Mouse (Mus musculus) ES-Bruce4 (cell line): ENCODE measurements at regions not wholly inside any gene's neighbourhood (a gene's known extent, or its start where the extent isn't known, plus 50 kb on each side); places are given as distances from the start of the nearest gene placed in this dataset.

ENCODE experiments used
- H3K27ac ChIP-seq: 2 replicates; pipeline ENCODE4 v1.5.1; 2012; ENCODE audit warnings: low read length, inconsistent platforms; ENCODE audit not compliant: insufficient read depth
- H3K27me3 ChIP-seq: 2 replicates; pipeline ENCODE4 v1.6.1; 2012; ENCODE audit warnings: mild to moderate bottlenecking, low read length, inconsistent platforms; ENCODE audit not compliant: control insufficient read depth, poor library complexity, insufficient read depth, severe bottlenecking
- H3K36me3 ChIP-seq: 2 replicates; pipeline ENCODE4 v1.6.1; 2012; ENCODE audit warnings: inconsistent platforms, mild to moderate bottlenecking, low read length, moderate library complexity; ENCODE audit not compliant: control insufficient read depth, poor library complexity, insufficient read depth, severe bottlenecking
- H3K4me1 ChIP-seq: one replicate; pipeline ENCODE4 v1.8.1; 2011; ENCODE audit warnings: low read length; ENCODE audit not compliant: control insufficient read depth, insufficient read depth
- H3K4me3 ChIP-seq: 2 replicates; pipeline ENCODE4 v1.5.1; 2011; ENCODE audit warnings: low read depth, mild to moderate bottlenecking, low read length
- H3K9ac ChIP-seq: 2 replicates; pipeline ENCODE4 v1.6.1; 2012; ENCODE audit warnings: low read depth, mild to moderate bottlenecking, inconsistent platforms; ENCODE audit not compliant: poor library complexity, severe bottlenecking
- H3K9me3 ChIP-seq: replicated peaks from 2 replicates; pipeline ENCODE4 v1.6.1; 2012; ENCODE audit warnings: mild to moderate bottlenecking, low read length, inconsistent platforms; ENCODE audit not compliant: control insufficient read depth, poor library complexity, insufficient read depth, severe bottlenecking
- CTCF ChIP-seq: IDR thresholded peaks from one replicate; pipeline ENCODE4 v1.8.1; 2011; ENCODE audit warnings: low read depth, low read length
- EP300 ChIP-seq: IDR thresholded peaks from 2 replicates; pipeline ENCODE4 v1.6.1; 2011; ENCODE audit warnings: low read depth, low read length; ENCODE audit not compliant: insufficient read depth
- POLR2A ChIP-seq: IDR thresholded peaks from one replicate; pipeline ENCODE4 v1.8.1; 2011; ENCODE audit warnings: low read length; ENCODE audit not compliant: insufficient read depth

- H3K9me3 ChIP-seq: no peaks in the 10 kb centered on the region
- H3K36me3 ChIP-seq: no peaks in the 10 kb centered on the region
- H3K27ac ChIP-seq: no peak overlapping the region
- TF ChIP-seq POLR2A: no peak
- H3K4me1 ChIP-seq: no peaks in the 10 kb centered on the region
- H3K4me3 ChIP-seq: no peak overlapping the region
- no peaks in the 10 kb centered on the region for H3K27me3 ChIP-seq
- H3K9ac ChIP-seq: no peak overlapping the region
These were observed 289.7 kb upstream of the Xylt1 start for GRCm38 (mm10) chr7:117090911-117091550.

- Histone ChIP-seq H3K9me3 (no peaks in the 10 kb centered on the region), H3K4me3 (no peak overlapping the region), H3K27ac (no peak overlapping the region), H3K36me3 (no peaks in the 10 kb centered on the region), H3K27me3 (no peaks in the 10 kb centered on the region), H3K4me1 (no peaks in the 10 kb centered on the region), H3K9ac (no peak overlapping the region)
- no peak for TF ChIP-seq POLR2A
- TF ChIP-seq EP300: no peak
- TF ChIP-seq CTCF: no peak
These were observed 287.9 kb upstream of the Xylt1 start for GRCm38 (mm10) chr7:117092860-117093259.

- H3K27ac ChIP-seq: no peak overlapping the region
- H3K4me1 ChIP-seq: no peaks in the 10 kb centered on the region
- no peaks in the 10 kb centered on the region for H3K36me3 ChIP-seq
- no peak overlapping the region for H3K4me3 ChIP-seq
- no peak overlapping the region for H3K9ac ChIP-seq
- no peaks in the 10 kb centered on the region for H3K9me3 ChIP-seq
- TF ChIP-seq EP300 (no peak), POLR2A (no peak), CTCF (no peak)
- H3K27me3 ChIP-seq: no peaks in the 10 kb centered on the region
These were observed 283.2 kb upstream of the Xylt1 start for GRCm38 (mm10) chr7:117097618-117098017.

- Histone ChIP-seq H3K36me3 (no peaks in the 10 kb centered on the region), H3K4me1 (no peaks in the 10 kb centered on the region), H3K4me3 (no peak overlapping the region), H3K27ac (no peak overlapping the region), H3K27me3 (no peaks in the 10 kb centered on the region), H3K9me3 (no peaks in the 10 kb centered on the region), H3K9ac (no peak overlapping the region)
- TF ChIP-seq CTCF (no peak), POLR2A (no peak), EP300 (no peak)
These were observed 281.7 kb upstream of the Xylt1 start for GRCm38 (mm10) chr7:117099041-117099440.

GRCm38 (mm10) chr7:117103035-117103434 is 277.7 kb upstream of the Xylt1 start:
- no peaks in the 10 kb centered on the region for H3K27me3 ChIP-seq
- no peak for TF ChIP-seq CTCF
- no peak for TF ChIP-seq POLR2A
- no peak for TF ChIP-seq EP300
- no peaks in the 10 kb centered on the region for H3K36me3 ChIP-seq
- H3K9me3 ChIP-seq: no peaks in the 10 kb centered on the region
- H3K4me1 ChIP-seq: no peaks in the 10 kb centered on the region
- no peak overlapping the region for H3K27ac ChIP-seq
- no peak overlapping the region for H3K9ac ChIP-seq
- no peak overlapping the region for H3K4me3 ChIP-seq

- Histone ChIP-seq H3K27me3 (no peaks in the 10 kb centered on the region), H3K4me3 (no peak overlapping the region), H3K27ac (no peak overlapping the region), H3K9me3 (no peaks in the 10 kb centered on the region), H3K4me1 (no peaks in the 10 kb centered on the region), H3K9ac (no peak overlapping the region), H3K36me3 (no peaks in the 10 kb centered on the region)
- no peak for TF ChIP-seq CTCF
- TF ChIP-seq POLR2A: no peak
- TF ChIP-seq EP300: no peak
These were observed 274.0 kb upstream of the Xylt1 start for GRCm38 (mm10) chr7:117106691-117107191.
